Mouse (Mus musculus) telencephalon, adult 2 months (tissue): ENCODE measurements around the gene Tex21.

Experiments used
- DNase-seq: peaks from one replicate; pipeline ENCODE4 v3.0.0-alpha.2; 2011; ENCODE audit warnings: low read depth, low spot score

The Tex21 gene

DNA sequence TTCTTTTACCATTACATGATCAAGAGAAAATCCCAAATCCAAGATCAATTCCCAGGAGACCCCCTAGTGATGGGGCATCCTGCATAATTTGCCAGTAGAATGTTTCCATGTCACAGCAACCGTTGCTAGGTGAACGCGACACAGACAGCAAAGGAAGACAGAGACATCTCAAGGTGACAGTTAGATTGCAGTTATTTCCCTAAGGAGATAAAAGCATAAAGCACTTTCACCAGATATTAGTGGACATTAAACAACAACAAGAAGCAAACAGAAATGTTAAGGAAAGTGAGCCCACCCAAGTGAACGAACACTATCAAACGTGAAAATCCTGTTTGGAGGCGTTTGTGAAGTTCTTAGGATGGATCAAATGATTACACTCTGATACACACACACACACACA lies at the start of gene Tex21:
TSS of gene Tex21 (minus strand) at position 101 of the 400 bp plus-strand sequence.
- no peak for DNase-seq

DNA sequence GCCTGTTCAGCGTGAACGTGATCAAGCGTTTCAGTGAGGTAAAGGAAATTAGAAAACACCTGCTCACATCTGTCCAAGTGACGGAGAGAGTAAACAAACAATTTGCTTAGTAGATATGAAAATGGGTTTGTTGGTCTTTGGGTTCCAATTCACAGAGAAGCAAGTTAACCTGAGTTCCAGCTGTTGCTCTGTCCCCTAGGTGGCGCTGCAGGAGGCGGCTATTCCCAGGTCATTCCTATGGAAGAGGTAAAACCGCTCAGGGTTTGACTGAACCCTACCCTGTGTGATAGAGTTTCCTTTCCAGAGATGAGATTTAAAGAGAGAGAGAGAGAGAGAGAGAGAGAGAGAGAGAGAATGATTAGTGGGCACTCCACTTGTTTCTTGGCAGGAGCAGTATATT lies 46.6 kb upstream of the Tex21 start:
- no peak for DNase-seq

DNA sequence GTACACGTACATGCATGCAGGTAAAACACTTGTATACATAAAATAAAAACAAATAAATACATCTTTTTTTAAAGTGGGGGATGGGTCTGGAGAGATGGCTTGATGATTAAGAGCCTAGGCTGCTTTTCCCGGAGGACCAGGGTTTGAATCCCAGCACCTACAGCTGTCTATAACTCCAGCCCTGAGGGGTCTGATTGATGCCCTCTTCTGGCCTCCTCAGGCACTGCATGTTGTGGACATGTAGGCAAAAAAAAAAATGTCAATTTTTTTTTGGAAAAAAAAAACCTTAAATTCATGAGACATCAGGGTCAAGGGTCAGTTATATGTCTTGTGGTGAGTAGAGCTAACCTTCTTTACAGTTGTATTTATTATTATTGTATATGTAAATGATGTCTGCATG lies 43.7 kb upstream of the Tex21 start:
- DNase-seq, result no peak

DNA sequence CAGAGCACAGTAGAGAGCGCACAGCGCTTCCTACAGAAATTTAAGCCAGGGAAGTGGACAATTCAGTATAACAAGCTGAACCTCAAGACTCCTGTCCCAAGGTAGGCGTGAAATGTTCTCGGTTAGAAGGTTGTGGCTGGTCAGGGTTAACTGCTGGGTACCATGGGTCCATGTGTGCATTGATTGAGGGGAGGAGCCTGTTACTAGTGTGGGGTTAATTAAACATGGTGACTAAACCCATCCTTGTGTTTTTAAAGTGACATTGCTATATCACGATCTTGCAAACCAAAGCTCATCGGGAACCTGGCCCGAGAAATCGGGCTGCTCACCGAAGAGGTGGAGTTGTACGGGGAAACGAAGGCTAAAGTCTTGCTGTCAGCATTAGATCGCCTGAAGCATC lies 42.9 kb upstream of the Tex21 start:
- DNase-seq, result no peak

DNA sequence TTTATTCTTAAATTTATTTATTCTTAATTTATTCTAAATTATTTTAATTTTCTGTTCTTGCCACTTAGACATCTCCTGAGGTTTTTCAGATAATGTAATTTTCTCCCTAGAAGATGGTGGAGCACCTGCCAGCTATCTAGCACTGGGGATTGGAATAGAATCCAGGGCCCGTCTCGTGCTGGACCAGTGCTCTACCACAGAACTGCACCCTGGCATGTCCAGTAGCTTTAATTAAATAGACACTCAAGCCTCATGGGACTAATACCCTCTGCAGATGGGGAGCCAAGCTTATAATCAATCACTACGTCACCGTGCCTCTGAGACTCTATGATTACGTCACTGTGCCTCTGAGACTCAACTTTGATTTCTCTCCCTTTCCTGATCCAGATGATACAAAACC lies 41.9 kb upstream of the Tex21 start:
- no peak for DNase-seq

DNA sequence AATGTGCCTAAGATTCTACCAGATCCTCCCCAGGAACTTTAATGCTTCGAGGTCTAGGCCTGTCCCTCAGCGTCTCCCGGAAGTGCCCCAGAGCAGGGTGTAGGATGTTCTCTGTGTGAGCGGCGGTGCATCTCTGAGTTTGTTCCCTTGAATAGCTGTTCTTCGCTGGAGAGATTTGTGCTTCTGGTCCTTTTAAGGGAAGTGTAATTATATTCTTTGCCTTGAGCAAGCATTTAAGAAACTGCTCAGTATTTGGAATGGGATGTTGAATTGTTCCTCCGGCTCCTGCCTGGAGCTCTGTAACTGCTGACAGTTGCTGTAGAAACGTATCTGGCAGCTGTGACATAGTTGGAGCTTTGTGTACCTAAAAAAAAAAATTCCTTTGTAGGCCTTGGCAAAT lies 41.4 kb upstream of the Tex21 start:
- peak; percentile 77 for DNase-seq

DNA sequence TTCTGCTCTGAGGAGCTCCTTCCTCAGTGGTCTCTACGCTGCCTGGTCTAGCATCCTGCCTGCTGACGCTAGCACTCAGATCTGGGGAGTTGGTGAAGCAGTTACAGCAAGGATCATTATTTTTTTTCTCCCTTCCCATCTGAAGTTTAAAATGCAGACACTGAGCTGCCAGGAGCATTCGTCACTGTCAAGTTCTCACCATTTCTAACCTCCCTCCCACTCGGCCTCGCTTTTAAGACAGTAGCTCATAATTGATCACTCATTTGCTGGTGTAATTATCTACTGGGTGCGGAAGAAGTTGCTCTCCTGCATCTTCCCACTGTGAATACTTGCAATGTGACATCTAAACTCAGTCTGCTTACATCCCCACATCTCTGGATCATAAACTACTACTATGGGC lies 38.9 kb upstream of the Tex21 start:
- DNase-seq, result no peak

DNA sequence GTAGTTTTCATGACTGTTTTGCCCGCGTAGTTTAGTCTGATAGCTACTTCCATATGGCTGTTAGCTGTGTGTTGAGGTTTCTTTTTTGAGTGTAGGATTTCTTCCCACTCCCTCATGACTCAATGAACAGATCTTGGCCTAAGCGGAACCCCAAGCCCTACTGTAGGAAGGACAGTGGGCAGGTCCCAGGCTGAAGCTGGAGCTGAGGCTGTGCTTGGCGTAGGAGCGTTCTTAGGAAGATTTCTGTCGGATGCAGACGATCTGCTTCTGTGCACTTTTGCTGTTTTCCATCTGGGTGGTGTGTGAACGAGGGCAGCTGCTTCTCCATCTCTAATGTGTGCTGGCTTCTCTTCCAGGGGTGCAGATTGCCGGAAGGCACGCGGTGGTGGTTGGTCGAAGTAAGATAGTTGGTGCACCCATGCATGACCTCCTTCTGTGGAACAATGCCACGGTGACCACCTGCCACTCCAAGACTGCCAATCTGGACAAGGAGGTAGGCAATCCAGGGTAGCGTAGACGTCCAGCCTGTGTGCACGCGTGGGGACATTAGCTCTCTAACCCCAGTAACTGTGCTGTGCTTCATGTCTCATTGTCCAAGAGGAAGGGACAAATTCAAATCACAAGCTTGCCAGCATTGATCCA lies 36.1 kb upstream of the Tex21 start:
- DNase-seq, result no peak

DNA sequence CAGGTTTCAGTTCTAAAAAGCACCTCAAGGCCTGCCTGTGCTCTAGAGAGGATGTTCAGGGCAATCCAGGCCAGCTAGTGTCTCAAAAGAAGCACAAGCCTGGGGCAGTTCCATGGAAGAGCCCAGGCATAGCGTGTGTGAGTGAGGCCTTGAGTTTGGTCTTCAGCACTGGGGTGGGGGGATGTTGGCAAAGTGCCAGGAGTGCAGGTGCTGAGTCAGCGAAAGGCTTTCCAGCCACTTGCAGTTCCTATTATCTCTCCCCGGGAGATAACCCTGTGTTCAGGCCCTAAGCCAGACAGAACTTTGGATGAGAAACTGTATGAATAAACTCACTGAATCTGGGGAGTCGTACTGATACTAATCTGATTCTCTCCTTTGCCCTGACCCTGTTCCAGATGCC lies 35.6 kb upstream of the Tex21 start:
- DNase-seq, result no peak

DNA sequence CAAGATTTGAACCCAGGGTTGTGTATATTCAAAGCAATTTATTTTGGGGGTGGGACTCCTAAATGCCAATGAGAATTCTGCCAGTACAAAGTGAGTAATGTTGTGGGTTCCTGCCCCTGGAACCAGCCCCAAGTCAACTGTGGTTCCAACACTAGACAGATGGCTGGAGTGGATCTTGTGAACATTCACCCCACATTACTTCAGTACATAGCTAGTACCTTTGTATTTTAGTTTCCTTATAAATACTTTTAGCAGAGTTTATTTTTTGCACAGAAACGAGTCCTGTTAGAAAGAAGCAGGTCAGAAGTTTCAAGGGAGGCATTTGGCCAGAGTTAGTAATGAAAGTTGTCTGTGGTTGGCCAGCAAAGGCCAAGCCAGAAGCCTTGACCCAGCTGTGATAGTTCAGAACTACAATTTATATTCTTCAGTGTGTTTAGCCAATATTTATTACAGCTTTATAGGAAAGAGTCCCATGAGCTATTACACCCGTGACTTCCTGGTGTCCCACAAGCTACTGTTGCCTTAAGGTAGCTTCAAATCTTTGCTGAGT lies 34.6 kb upstream of the Tex21 start:
- DNase-seq, result no peak

DNA sequence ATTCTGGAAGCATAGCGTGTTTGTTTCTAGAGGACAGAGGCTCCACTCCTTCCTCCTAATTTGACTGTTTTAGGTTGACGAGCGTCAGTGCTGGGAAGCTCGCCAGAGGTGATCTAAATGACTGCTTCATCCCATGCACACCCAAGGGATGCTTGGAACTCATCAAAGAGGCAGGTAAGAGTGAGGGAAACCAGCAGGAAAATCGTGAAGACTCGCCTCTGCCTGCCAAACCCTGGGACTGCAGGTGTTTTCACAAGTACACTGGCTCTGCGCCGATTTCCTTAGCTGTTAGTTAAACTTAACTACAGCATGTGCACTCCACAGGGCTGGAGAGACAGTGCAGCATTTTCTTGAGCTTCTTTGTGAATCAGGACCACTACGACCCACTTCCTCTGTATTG lies 34.0 kb upstream of the Tex21 start:
- no peak for DNase-seq

DNA sequence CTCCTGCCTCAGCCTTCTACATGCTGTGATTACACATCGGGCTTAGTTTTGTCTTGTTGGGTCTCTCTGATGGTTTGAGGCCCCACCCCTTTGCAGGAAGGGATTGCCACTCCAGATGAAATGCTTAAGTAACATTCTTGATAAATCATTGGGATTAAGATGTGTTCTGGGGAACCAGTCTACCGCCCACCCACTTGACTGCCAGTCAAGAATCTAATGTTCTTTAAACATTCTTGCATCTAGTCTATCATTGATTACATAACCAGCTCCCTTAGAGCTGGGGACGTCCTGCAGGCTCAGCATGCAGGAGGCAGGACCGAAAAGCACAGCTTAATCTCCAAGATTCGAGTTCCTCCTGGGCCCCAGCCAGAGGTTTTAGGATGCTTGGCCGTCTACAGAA lies 31.7 kb upstream of the Tex21 start:
- no peak for DNase-seq

DNA sequence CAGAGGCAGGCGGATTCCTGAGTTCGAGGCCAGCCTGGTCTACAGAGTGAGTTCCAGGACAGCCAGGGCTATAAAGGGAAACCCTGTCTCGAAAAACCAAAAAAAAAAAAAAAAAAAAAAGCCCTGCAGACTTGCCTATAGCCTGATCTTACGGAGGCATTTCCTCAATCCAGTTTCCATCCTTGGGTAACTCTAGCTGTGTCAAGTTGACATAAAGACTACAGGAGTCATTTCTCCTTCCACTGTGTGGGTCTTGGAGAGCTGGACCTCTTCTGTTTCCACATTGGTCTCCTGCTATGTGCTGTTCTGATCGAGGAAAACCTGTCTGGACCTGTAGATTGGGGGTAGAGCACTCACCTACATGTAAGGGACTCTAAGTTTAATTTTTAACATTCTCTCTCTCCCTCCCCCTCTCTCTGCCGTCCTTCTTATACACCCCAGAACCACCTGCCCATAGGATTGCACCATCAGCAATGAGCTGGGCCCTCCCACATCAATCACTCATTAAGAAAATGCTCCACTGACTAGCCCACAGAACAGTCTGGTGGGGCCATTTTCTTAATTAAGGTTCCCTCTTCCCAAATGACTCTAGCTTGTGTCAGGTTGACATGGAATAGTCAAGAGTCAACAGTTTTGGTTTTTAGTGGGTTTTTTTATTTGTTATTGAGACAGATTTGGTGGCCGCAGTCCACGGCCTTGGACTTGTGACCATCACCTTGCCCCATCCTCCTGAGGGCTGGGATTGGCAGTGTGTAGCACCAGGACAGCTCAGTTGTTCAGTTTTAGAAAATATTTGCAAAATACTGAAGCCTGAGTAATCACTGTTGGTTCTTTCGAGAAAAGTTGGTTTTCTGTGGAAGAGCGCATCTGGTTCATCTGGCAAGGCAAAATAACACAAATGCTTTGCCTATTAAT lies 26.3 kb upstream of the Tex21 start:
- no peak for DNase-seq

DNA sequence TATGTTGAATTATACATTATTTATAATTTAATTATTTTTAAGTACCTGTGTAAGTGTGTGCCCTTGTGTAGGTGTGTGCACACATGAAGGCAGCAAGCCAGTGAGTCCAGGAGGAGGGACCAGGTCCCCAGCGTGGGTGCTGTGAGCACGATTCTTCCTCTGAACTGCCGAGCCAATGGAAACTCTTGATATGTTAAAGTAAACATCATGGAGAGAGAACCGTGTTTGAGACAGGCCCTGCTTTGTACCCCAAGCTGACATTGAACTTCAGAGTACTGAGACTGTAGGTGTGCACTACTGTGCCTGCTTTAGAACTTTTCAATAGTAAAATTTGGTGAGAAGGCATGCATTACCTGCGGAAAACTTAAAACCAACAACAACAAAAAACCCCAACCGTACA lies 25.0 kb upstream of the Tex21 start:
- no peak for DNase-seq

DNA sequence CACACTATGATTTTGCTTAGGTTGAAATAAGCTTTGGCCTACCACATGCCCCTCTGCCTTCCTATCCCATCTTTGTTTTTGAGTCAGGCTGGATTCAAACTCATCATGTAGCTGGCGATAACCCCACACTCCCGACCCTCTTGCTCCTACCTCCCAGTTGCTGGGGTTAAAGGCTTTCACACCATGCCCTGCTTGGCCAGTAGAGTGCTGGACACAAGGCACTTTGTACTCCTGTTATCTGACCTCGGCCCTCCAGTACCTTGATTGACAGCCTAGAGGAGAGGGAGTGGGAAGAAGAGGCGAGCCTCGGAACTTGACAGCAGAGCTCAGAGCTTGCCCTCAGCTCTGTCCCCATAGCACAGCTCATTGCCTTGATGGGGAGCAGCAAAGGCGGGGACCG lies 22.6 kb upstream of the Tex21 start:
- no peak for DNase-seq

DNA sequence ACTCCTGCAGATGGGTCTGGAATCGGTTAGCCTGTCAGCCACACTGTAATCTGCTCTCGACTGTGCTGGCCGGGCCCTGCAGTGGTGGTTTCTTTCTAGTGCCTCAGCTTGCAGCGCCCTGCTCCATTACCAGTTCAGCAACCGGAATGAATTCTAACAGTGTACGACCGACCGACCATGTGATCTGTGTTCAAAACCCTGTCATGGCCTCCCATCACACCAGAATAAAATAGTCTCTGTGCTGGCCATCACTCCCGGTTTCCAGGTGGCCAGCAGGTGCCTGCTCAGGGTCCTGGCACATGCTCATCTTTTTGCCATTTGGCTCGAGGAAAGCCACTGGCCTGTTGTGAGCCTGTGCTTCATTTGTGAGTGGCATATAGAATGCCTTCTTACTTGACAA lies 22.1 kb upstream of the Tex21 start:
- no peak for DNase-seq

DNA sequence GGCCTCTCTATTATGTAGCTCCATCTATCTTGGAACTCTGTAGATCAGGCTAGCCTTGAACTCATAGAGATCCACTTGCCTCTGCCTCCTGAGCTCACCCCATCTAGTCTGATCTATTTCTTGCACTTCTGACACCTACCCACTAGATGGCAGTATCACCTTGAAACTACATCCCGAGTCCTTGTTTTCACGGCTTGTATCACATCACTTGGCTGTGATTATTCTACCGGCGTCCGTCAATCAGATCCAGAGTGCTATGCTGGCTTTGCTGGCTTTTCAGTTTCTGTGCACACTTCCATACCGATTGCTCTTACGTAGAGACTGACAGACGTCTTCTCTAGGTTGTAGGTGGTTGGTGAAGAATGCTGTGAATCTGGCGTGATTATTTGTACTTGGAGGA lies 20.3 kb upstream of the Tex21 start:
- DNase-seq, result no peak

DNA sequence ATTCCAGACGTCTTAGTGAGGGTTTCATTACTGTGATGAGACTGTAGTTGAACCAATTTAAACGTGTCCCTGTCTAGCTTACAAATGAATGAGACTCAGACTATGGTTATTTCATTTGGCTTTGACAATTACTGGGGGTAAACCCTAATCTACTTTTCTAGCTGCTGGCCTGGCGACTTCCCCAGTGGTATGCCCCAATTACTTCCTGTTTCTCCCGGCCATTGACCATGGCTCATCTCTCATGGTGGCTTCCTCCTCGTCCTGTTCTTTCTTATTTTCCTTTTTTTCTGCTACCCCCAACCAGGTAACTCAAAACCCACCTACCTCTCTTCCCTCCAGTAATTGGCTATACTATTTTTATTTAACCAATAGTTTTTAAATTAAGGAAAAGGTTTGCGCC lies 18.5 kb upstream of the Tex21 start:
- DNase-seq, result no peak

DNA sequence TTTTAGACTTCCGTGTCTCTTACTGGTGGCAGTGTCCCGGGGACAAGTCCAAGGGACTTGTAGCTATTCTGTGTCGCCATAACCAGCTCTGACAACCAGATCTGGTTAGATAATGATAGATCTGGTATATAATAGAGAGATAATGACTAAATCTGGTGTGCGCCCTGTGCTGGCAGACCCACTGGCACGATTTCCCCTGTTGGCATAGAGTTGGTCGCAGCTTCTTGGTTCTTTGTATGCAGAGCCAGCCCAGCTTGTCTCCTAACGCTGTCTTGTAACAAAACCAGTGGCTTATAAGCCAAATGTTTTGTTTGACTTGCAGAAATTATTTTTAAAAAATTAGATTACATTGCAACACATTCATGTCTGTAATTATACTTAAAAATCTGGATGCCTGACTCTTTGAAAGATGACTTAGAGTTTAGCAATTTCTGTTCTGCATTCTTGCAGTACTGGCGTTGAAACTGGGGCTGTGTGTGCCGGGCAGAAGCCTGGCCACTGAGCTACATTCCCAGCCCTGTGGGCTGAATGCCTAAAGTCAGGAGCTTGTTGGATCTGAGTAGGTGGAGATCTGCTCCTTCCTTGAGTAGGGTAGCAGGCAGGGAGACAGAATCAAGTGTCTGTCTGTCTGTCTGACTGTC lies 17.9 kb upstream of the Tex21 start:
- no peak for DNase-seq

DNA sequence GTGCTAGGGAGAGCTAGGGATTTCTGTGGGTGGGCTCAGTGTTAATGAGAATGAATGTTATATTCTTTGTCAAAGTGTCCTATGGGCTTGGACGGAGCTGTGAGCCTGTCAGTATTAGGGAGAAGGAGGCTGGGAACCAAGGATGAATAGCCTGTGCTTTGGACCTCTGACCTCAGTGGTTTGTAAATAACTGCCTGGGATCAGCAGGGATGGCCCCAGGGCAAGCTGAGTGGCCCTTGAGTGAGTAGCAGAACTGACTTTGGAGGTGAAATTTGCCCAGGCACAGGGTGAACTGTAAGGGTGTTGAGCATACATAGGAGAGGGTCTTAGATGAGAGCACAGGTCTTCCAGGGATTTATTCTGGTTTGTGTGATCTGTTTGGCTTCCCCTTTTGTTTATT lies 17.3 kb upstream of the Tex21 start:
- DNase-seq, result no peak

DNA sequence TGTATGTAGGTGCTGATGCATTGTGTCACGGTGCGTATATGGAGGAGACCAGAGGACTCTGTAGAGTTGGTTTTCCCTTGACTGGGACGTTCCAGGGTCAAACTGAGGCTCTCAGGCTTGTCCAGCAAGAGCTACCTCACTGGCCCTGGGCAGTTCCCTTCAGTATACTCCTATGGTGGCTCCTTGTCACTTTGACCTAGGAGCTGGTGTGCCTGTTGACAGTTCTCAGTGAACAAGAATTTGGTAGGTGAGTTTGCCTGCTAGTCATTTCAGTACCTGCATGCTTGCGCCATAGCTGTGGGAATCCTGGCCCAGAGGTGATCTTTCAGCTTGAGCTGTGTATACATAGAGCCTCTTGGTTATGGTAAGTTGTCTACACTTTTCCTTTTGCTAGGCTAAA lies 16.4 kb upstream of the Tex21 start:
- DNase-seq, result no peak

DNA sequence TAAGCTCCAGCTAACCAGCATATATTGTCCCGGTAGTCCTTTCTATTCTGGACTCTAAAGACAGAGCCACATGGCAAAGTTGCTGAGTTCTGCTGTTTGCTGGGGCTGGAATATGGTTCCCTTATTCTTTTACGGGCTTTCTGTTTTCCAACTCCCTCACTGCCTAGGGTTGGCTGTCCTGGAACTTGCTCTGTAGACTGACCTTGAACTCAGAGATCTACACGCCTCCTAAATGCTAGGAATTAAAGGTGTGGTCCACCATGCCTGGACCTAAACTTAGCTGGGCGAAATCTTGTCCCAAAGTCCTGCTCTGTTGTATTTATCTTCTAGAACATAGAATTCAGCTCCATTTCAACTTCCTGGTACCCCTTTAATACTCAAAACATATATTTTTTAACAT lies 15.0 kb upstream of the Tex21 start:
- no peak for DNase-seq

DNA sequence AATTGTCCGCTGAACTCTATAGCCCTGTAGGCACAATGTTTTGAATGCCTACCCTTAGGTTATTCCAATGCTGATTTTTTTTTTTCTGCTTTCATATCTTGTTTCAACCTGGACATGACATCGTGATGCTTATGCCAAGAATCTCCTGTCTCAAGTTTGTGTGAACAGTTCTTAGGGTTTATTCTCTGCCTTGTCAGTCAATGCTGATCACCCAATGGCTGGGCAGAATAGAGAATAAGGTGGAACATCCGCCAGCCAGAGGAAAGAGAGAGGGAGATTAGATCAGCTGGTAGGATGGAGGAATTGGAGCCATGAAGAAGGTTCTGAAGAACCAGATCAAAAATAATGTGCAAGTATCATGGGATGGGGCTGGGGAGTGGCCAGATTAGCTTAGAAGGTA lies 14.1 kb upstream of the Tex21 start:
- DNase-seq, result no peak
